Mouse (Mus musculus): ENCODE results near the gene Cttnbp2nl. TPM values are rescaled to one million over a fixed set of nuclear protein-coding genes. Genes with fewer than 3 reads are reported as not detected.

The Cttnbp2nl gene
- polyA plus RNA-seq, 1 experiment from 2014 or later, result 17.5 TPM

GRCm38 (mm10) chr3:104987884-104988283 lies 65.1 kb downstream of the Cttnbp2nl start:
- Histone ChIP-seq H3K4me2 (replicated peaks; ENCODE audit: low read depth) (no peak overlapping the region), H3K36me3 (ENCODE audit: control insufficient read depth, insufficient read depth, low read length) (no peaks in the 10 kb centered on the region), H3K4me1 (replicated peaks; ENCODE audit: control insufficient read depth, insufficient read depth) (no peaks in the 10 kb centered on the region), H3K9ac (ENCODE audit: low read length) (no peak overlapping the region), H3K9me3 (ENCODE audit: control insufficient read depth, low read length) (no peaks in the 10 kb centered on the region), H3K4me3 (ENCODE audit: low read depth, low read length) (no peak overlapping the region), H3K27ac (replicated peaks) (no peak overlapping the region), H3K27me3 (ENCODE audit: control insufficient read depth, insufficient read depth, low read length) (no peaks in the 10 kb centered on the region)
- 60% methylated on average over 5 of the region's 5 CpGs for WGBS
- no peak for ATAC-seq (ENCODE audit: low FRiP score, low TSS enrichment)
- no peak for TF ChIP-seq EP300 (optimal IDR thresholded peaks at IDR 0.05)
- no peak for TF ChIP-seq CTCF (IDR thresholded peaks at IDR 0.05; ENCODE audit: low read depth)
- DNase-seq (ENCODE audit: low spot score), result no peak

GRCm38 (mm10) chr3:104979735-104980134 lies 73.2 kb downstream of the Cttnbp2nl start:
- no peaks in the 10 kb centered on the region for H3K36me3 ChIP-seq (ENCODE audit: control insufficient read depth, insufficient read depth, low read length)
- WGBS, result 50% methylated on average over 5 of the region's 5 CpGs
- H3K27me3 ChIP-seq (ENCODE audit: control insufficient read depth, insufficient read depth, low read length), result no peaks in the 10 kb centered on the region
- H3K4me2 ChIP-seq (replicated peaks; ENCODE audit: low read depth), result no peak overlapping the region
- no peak overlapping the region for H3K4me3 ChIP-seq (ENCODE audit: low read depth, low read length)
- TF ChIP-seq EP300 (optimal IDR thresholded peaks at IDR 0.05) (no peak), CTCF (IDR thresholded peaks at IDR 0.05; ENCODE audit: low read depth) (no peak)
- no peak overlapping the region for H3K27ac ChIP-seq (replicated peaks)
- H3K9me3 ChIP-seq (ENCODE audit: control insufficient read depth, low read length), result no peaks in the 10 kb centered on the region
- no peaks in the 10 kb centered on the region for H3K4me1 ChIP-seq (replicated peaks; ENCODE audit: control insufficient read depth, insufficient read depth)
- H3K9ac ChIP-seq (ENCODE audit: low read length), result no peak overlapping the region
- ATAC-seq (ENCODE audit: low FRiP score, low TSS enrichment), result no peak
- DNase-seq (ENCODE audit: low spot score), result no peak

DNA sequence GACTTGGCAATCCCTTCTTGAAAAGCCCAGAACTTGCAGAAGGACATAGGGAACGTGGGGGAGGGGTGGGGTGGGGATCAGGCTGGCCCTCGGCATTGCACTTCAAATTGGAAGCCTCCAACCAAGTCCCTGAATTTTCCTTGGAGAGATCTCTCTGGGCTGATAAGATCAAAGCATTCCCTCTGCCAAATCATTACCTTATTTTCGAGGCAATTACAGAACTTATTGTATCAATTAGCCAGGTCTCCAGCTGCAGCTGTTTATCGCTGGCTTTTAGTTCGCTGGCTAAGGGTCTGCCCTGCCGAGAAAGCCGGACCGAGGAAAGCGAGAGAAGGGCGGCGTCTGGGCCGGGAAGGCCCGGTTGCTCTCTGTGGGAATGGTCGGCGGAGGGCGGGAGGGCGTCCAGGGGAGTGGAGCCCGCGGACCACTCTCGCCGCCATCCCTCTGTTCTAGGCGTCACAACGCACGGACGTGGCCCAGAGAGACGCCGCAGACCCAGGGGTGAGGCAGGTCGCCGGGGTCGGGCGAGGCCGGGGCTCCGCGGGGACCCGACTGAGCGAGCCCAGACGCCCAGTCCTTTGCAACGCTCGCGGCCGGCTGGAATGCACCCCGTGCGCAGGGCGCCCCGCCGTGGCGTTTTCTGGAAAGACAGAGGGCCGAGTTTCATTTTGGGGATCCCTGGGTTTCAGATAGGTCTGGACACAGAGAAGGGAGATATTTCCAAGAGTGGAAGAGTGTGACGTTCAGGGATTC lies 85.2 kb downstream of the Cttnbp2nl start:
- TF ChIP-seq CTCF (IDR thresholded peaks at IDR 0.05; ENCODE audit: low read depth) (peak; percentile 86), EP300 (optimal IDR thresholded peaks at IDR 0.05) (no peak)
- ATAC-seq (ENCODE audit: low FRiP score, low TSS enrichment) (peak; percentile 73), DNase-seq (ENCODE audit: low spot score) (peak; percentile 89)
- H3K9ac ChIP-seq (ENCODE audit: low read length), result peak overlapping the region; percentile 75
- H3K4me3 ChIP-seq (ENCODE audit: low read depth, low read length), result peak overlapping the region; percentile 58
- no peaks in the 10 kb centered on the region for H3K4me1 ChIP-seq (replicated peaks; ENCODE audit: control insufficient read depth, insufficient read depth)
- 2% methylated on average over 48 of the region's 49 CpGs for WGBS
- peak overlapping the region; percentile 88 for H3K4me2 ChIP-seq (replicated peaks; ENCODE audit: low read depth)
- H3K27ac ChIP-seq (replicated peaks), result peak overlapping the region; percentile 87
- no peaks in the 10 kb centered on the region for H3K36me3 ChIP-seq (ENCODE audit: control insufficient read depth, insufficient read depth, low read length)
- H3K27me3 ChIP-seq (ENCODE audit: control insufficient read depth, insufficient read depth, low read length), result no peaks in the 10 kb centered on the region
- H3K9me3 ChIP-seq (ENCODE audit: control insufficient read depth, low read length), result no peaks in the 10 kb centered on the region

DNA sequence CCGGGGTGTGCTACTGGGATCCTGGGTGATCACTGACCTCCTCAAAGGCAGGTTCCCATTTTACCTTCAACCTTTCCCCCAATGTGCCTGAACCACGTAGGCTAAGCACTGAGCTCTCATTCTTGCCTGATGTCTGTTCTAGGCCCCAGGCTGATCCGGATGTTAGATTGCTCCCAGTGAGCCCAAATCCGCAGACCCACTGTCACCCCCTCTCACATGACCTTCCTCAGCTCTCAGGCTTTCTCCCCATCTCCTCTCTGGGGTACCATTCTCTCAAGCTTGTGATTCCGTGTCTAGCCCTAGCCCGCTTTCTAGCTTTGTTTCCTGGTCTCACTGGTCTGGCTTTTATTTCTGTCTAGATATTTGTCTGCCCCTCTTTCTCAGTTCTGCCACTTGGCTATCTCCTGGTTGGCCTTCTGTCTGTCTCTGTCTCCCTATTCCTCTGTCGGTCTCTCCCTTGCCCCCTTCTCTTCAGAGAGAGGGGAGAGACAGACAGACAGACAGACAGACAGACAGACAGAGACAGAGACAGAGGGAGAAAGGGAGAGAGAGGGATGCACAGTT lies 86.9 kb downstream of the Cttnbp2nl start:
- H3K4me2 ChIP-seq (replicated peaks; ENCODE audit: low read depth), result no peak overlapping the region
- peak; percentile 9 for DNase-seq (ENCODE audit: low spot score)
- no peak overlapping the region for H3K4me3 ChIP-seq (ENCODE audit: low read depth, low read length)
- peaks cover 2% of the 10 kb centered on the region; the same call in 1 of the 2 replicates for H3K4me1 ChIP-seq (replicated peaks; ENCODE audit: control insufficient read depth, insufficient read depth)
- no peaks in the 10 kb centered on the region for H3K9me3 ChIP-seq (ENCODE audit: control insufficient read depth, low read length)
- H3K9ac ChIP-seq (ENCODE audit: low read length), result no peak overlapping the region
- 86% methylated on average over 7 of the region's 7 CpGs for WGBS
- H3K27ac ChIP-seq (replicated peaks), result no peak overlapping the region
- H3K27me3 ChIP-seq (ENCODE audit: control insufficient read depth, insufficient read depth, low read length), result no peaks in the 10 kb centered on the region
- ATAC-seq (ENCODE audit: low FRiP score, low TSS enrichment), result no peak
- no peaks in the 10 kb centered on the region for H3K36me3 ChIP-seq (ENCODE audit: control insufficient read depth, insufficient read depth, low read length)
- no peak for TF ChIP-seq CTCF (IDR thresholded peaks at IDR 0.05; ENCODE audit: low read depth)
- no peak for TF ChIP-seq EP300 (optimal IDR thresholded peaks at IDR 0.05)

DNA sequence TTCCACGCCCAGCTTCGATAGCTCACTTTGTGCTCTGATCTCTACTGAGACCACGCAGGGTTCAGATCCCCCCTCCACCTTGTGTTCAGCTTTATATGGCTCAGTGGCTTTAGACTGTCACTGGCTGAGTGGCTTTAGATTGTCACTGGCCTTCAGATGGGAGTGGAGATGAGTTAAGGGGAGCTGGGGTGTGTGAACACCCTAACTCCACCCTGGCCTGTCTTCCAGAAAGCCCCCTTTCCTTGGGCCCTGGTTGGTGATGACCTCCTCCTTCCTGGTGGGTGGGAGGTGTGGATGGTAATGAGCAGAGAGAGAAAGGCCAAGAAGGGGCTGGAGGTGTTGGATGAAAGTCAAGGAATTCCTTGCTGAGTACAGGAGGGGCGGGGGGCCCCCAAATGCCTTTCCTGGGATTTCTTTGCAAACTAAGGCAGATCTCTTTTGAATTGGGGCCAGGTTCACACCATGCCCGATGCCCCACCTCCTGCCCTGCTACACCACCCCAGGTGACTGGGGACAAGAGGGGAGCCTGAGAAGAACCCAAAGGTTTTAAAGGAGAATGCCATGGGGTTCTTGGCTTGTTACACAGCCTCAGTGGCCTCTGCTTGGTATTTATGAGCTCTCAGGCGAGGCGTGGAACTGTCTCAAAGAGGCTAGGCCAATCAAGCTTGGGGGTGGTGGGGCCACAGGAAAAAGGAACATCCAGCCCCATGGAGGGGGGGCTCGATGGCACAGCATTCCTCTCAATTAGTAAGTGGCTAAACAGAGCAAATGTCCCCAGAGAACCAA lies 87.7 kb downstream of the Cttnbp2nl start:
- Histone ChIP-seq H3K36me3 (ENCODE audit: control insufficient read depth, insufficient read depth, low read length) (no peaks in the 10 kb centered on the region), H3K4me2 (replicated peaks; ENCODE audit: low read depth) (no peak overlapping the region), H3K9me3 (ENCODE audit: control insufficient read depth, low read length) (no peaks in the 10 kb centered on the region), H3K27me3 (ENCODE audit: control insufficient read depth, insufficient read depth, low read length) (no peaks in the 10 kb centered on the region), H3K9ac (ENCODE audit: low read length) (no peak overlapping the region), H3K4me3 (ENCODE audit: low read depth, low read length) (no peak overlapping the region), H3K4me1 (replicated peaks; ENCODE audit: control insufficient read depth, insufficient read depth) (peaks cover 2% of the 10 kb centered on the region; the same call in 1 of the 2 replicates), H3K27ac (replicated peaks) (no peak overlapping the region)
- TF ChIP-seq CTCF (IDR thresholded peaks at IDR 0.05; ENCODE audit: low read depth) (no peak), EP300 (optimal IDR thresholded peaks at IDR 0.05) (no peak)
- WGBS, result 71% methylated on average over 8 of the region's 8 CpGs
- ATAC-seq (ENCODE audit: low FRiP score, low TSS enrichment) (no peak), DNase-seq (ENCODE audit: low spot score) (peak; percentile 9)

All from stomach, postnatal 0 days (tissue).